Mouse (Mus musculus) lung, embryonic 14.5 days (tissue): ENCODE data around the gene Il5ra. TPM values are rescaled to one million over a fixed set of nuclear protein-coding genes. Genes with fewer than 3 reads are reported as not detected.

Source experiments
- ATAC-seq: fragments of 200-750 bp; cut with Nextera tagmentation; 2 replicates; pipeline ENCODE4 v1.8.0; 2017; ENCODE audit warnings: mild to moderate bottlenecking, moderate TSS enrichment, moderate library complexity; ENCODE audit not compliant: insufficient read depth
- DNase-seq: peaks from one replicate; pipeline ENCODE4 v3.0.0-alpha.2; 2015
- H3K27ac ChIP-seq: fragments of 300-500 bp; sonication (generic); 2 replicates; pipeline ENCODE4 v1.5.1; 2014; ENCODE audit warnings: low read depth, mild to moderate bottlenecking, moderate library complexity
- H3K27me3 ChIP-seq: fragments of 300-500 bp; sonication (generic); 2 replicates; pipeline ENCODE4 v1.6.1; 2014; ENCODE audit warnings: low read length, control low read depth; ENCODE audit not compliant: insufficient read depth
- H3K36me3 ChIP-seq: fragments of 300-500 bp; sonication (generic); 2 replicates; pipeline ENCODE4 v1.6.1; 2014; ENCODE audit warnings: control low read depth; ENCODE audit not compliant: insufficient read depth
- H3K4me1 ChIP-seq: fragments of 300-500 bp; sonication (generic); 2 replicates; pipeline ENCODE4 v1.6.1; 2014; ENCODE audit warnings: antibody characterized with exemption, control low read depth; ENCODE audit not compliant: insufficient read depth
- H3K4me2 ChIP-seq: fragments of 300-500 bp; sonication (generic); 2 replicates; pipeline ENCODE4 v1.6.1; 2014; ENCODE audit warnings: mild to moderate bottlenecking
- H3K4me3 ChIP-seq: fragments of 300-500 bp; sonication (generic); 2 replicates; pipeline ENCODE4 v1.5.1; 2014; ENCODE audit warnings: low read depth, low read length
- H3K9ac ChIP-seq: fragments of 300-500 bp; sonication (generic); 2 replicates; pipeline ENCODE4 v1.6.1; 2014
- H3K9me3 ChIP-seq: fragments of 300-500 bp; sonication (generic); 2 replicates; pipeline ENCODE4 v1.6.1; 2016; ENCODE audit warnings: low read depth, low read length, control low read depth
- CTCF ChIP-seq: IDR thresholded peaks from 2 replicates; pipeline ENCODE4 v1.5.1; 2016; ENCODE audit warnings: antibody characterized with exemption, low read depth
- WGBS: fragments of 180-500 bp; shearing (Covaris S2); extraction: QIAGEN DNeasy Blood & Tissue Kit; methylation state at CpG from one replicate; pipeline ENCODE4 v1.1.7; 2014; 5-methylcytosine and 5-hydroxymethylcytosine counted together
- polyA plus RNA-seq: library from polyadenylated mRNA; unstranded; fragments of >200 nt; fragmentation: Nextera tagmentation; extraction: Ambion mirVana; gene quantifications from 2 replicates; pipeline ENCODE4 v1.2.1, GENCODE M21; 2014

The Il5ra gene
- polyA plus RNA-seq, 1 experiment from 2014 or later = not detected

DNA sequence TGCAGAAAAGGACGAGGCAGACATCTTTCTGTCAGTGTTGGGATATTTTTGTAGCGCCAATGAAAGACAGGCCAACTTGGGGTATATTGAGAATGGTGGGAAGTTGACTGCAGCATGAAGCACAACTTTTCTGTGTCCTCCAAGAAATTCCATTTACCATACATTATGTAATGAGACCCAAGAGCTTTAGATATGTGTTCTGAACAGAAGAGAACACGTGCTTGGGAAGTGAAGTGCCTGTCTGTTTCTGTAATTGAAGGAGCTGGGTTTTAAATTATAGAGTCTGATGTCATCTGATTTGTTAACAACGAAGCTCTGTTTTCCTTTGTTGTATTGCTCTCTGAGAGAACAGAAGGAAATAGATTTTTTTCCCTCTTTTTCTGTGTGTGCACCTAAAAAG lies 21.2 kb upstream of the Il5ra start:
- no peak for TF ChIP-seq CTCF
- H3K9me3 ChIP-seq = no peaks in the 10 kb centered on the region
- H3K9ac ChIP-seq = peak overlapping the region; percentile 67

GRCm38 (mm10) chr6:106769290-106769866 lies 20.5 kb upstream of the Il5ra start:
- H3K4me3 ChIP-seq = peak overlapping the region; percentile 69
- DNase-seq = no peak
- peak overlapping the region; percentile 94 for H3K4me2 ChIP-seq
- no peaks in the 10 kb centered on the region; the same call in 1 of the 2 replicates for H3K4me1 ChIP-seq
- 2% methylated on average over 33 of the region's 33 CpGs for WGBS
- no peaks in the 10 kb centered on the region for H3K9me3 ChIP-seq
- no peak for TF ChIP-seq CTCF
- H3K27ac ChIP-seq = no peak overlapping the region
- H3K27me3 ChIP-seq = no peaks in the 10 kb centered on the region
- peak; percentile 86 for ATAC-seq
- peaks cover 30% of the 10 kb centered on the region for H3K36me3 ChIP-seq
- H3K9ac ChIP-seq = peak overlapping the region; percentile 67

More for the DNA sequence above, 21.2 kb upstream of the Il5ra start:
- DNase-seq = no peak
- Histone ChIP-seq H3K4me2 (peak overlapping the region; percentile 94), H3K4me3 (peak overlapping the region; percentile 69), H3K27me3 (no peaks in the 10 kb centered on the region), H3K27ac (no peak overlapping the region), H3K36me3 (peaks cover 34% of the 10 kb centered on the region), H3K4me1 (no peaks in the 10 kb centered on the region; the same call in 1 of the 2 replicates)
- ATAC-seq = no peak
- WGBS = 45% methylated on average over 4 of the region's 4 CpGs

DNA sequence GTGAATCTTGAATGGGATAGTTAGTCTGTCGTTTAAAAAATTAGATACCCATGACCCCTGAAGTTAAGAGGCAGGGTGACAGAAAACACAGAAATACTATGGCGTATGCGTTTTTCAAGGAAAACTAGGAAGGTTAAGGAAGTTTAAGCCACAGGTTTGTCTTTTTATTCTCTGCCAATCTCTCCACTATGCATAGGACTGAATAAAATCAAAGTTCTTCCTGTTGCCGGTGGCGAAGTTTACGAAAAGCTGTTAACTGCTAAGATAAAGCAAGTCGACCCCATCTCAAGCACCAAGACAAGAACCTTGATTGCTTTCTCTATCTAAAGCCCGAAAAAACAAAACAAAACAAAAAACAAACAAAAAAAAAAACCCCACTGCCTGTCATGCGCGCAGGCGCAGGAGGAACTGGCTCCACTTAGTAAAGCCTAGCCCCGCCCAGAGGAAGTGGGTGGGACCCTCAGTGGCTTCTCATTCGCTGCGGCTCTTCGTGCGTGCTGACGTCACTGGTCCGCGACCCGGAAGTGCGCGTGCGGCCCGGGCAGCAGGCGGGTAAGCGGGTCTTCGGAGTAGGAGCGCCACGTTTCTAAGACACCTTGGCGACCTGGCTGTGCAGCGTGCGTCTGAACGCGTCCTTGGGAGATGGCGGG lies 19.9 kb upstream of the Il5ra start, which contains the start of gene Trnt1:
Trnt1 (plus strand) TSS at position 481 of the 650 bp plus-strand sequence.
- 8% methylated on average over 35 of the region's 35 CpGs for WGBS
- Histone ChIP-seq H3K4me2 (peak within 1 kb of the TSS; percentile 94), H3K36me3 (peaks cover 26% of the 10 kb centered on the region), H3K27me3 (no peaks in the 10 kb centered on the region), H3K9ac (peak within 1 kb of the TSS; percentile 67), H3K27ac (no peak within 1 kb of the TSS; the same call in 1 of the 2 replicates), H3K4me1 (no peaks in the 10 kb centered on the region; the same call in 1 of the 2 replicates), H3K9me3 (no peaks in the 10 kb centered on the region), H3K4me3 (peak within 1 kb of the TSS; percentile 69)
- DNase-seq = peak; percentile 99
- ATAC-seq = peak; percentile 99
- no peak for TF ChIP-seq CTCF

GRCm38 (mm10) chr6:106766774-106767173 lies 17.9 kb upstream of the Il5ra start:
- Histone ChIP-seq H3K27me3 (no peaks in the 10 kb centered on the region), H3K36me3 (peaks cover 6% of the 10 kb centered on the region), H3K4me3 (no peak overlapping the region), H3K9me3 (no peaks in the 10 kb centered on the region), H3K9ac (no peak overlapping the region), H3K27ac (no peak overlapping the region), H3K4me2 (no peak overlapping the region), H3K4me1 (no peaks in the 10 kb centered on the region; the same call in 1 of the 2 replicates)
- no peak for DNase-seq
- TF ChIP-seq CTCF = no peak
- WGBS = 74% methylated on average over 4 of the region's 4 CpGs
- ATAC-seq = no peak

- Histone ChIP-seq H3K4me1 (no peaks in the 10 kb centered on the region; the same call in 1 of the 2 replicates), H3K27me3 (no peaks in the 10 kb centered on the region), H3K9ac (no peak overlapping the region), H3K27ac (no peak overlapping the region), H3K4me3 (no peak overlapping the region), H3K9me3 (no peaks in the 10 kb centered on the region), H3K36me3 (no peaks in the 10 kb centered on the region), H3K4me2 (no peak overlapping the region)
- ATAC-seq = no peak
- TF ChIP-seq CTCF = no peak
- 65% methylated on average over 1 of the region's 1 CpGs for WGBS
- DNase-seq = no peak
Observed at GRCm38 (mm10) chr6:106765892-106766291, 17.1 kb upstream of the Il5ra start.

- TF ChIP-seq CTCF = no peak
- no peak for ATAC-seq
- Histone ChIP-seq H3K4me2 (no peak overlapping the region), H3K27me3 (no peaks in the 10 kb centered on the region), H3K4me3 (no peak overlapping the region), H3K9ac (no peak overlapping the region), H3K4me1 (no peaks in the 10 kb centered on the region), H3K27ac (no peak overlapping the region), H3K9me3 (no peaks in the 10 kb centered on the region), H3K36me3 (no peaks in the 10 kb centered on the region)
- DNase-seq = no peak
- WGBS = 63% methylated on average over 1 of the region's 1 CpGs
Observed at GRCm38 (mm10) chr6:106761486-106761885, 12.6 kb upstream of the Il5ra start.

- H3K36me3 ChIP-seq = no peaks in the 10 kb centered on the region
- H3K4me1 ChIP-seq = no peaks in the 10 kb centered on the region
- WGBS = 78% methylated on average over 3 of the region's 3 CpGs
- TF ChIP-seq CTCF = no peak
- no peaks in the 10 kb centered on the region for H3K27me3 ChIP-seq
- no peak for ATAC-seq
- H3K27ac ChIP-seq = no peak overlapping the region
- H3K4me3 ChIP-seq = no peak overlapping the region
- H3K4me2 ChIP-seq = no peak overlapping the region
- H3K9me3 ChIP-seq = no peaks in the 10 kb centered on the region
- H3K9ac ChIP-seq = no peak overlapping the region
- DNase-seq = no peak
Observed at GRCm38 (mm10) chr6:106760473-106761218, 11.8 kb upstream of the Il5ra start.
